Mouse (Mus musculus): ENCODE data around the gene Vmn1r195. TPM values are rescaled to one million over a fixed set of nuclear protein-coding genes. Genes with fewer than 3 reads are reported as not detected.
"Not testable (repeated sequence)": the region's sequence is repeated elsewhere in the genome, so short reads cannot be mapped to it uniquely, and the experiment has no call there.

Vmn1r195 gene
- not detected in 2 replicates for total RNA-seq (2015; ENCODE audit: low replicate concordance)
- total RNA-seq (2017; ENCODE audit: low replicate concordance): not detected in 2 replicates

GRCm38 (mm10) chr13:22270222-22270621, at the start of gene Vmn1r195:
Vmn1r195 (plus strand) TSS chr13:22270522.
- not testable (repeated sequence) for ATAC-seq (replicated peaks; ENCODE audit: low FRiP score, poor library complexity, severe bottlenecking)

DNA sequence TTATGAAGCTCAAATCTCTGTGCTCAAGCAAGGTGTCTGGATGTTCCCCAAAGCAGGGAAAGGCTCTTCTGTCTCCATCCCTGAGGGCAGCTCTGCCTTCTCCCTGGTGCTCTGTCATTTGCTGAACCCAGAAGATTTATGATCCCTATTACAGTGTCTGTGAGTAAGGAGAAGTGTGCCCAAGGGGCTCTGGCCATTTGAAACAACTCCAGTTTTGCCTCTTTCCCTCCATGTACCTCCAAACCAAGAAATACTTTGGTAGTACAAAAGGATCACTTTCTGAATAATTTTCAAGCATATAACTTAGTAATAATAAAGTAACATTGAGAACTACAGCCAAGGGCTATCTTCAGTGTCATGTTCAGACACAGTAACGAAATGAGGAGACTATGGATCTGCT, 47.3 kb upstream of the Vmn1r195 start, which contains the start of gene Vmn1r193:
Gene Vmn1r193 (minus strand): TSS at position 101 of the 400 bp plus-strand sequence.
- not testable (repeated sequence) for ATAC-seq (replicated peaks; ENCODE audit: low FRiP score, poor library complexity, severe bottlenecking)

- no peak for ATAC-seq (replicated peaks; ENCODE audit: low FRiP score, poor library complexity, severe bottlenecking)
Measured at GRCm38 (mm10) chr13:22243915-22244314, 26.4 kb upstream of the Vmn1r195 start, which contains the start of gene Vmn1r194. Vmn1r194 (plus strand) TSS chr13:22244215.

- no peak for ATAC-seq (replicated peaks; ENCODE audit: low FRiP score, poor library complexity, severe bottlenecking)
Measured at GRCm38 (mm10) chr13:22271721-22272120, 1.4 kb downstream of the Vmn1r195 start.

- no peak for ATAC-seq (replicated peaks; ENCODE audit: low FRiP score, poor library complexity, severe bottlenecking)
Measured at GRCm38 (mm10) chr13:22284578-22284977, 14.3 kb downstream of the Vmn1r195 start.

DNA sequence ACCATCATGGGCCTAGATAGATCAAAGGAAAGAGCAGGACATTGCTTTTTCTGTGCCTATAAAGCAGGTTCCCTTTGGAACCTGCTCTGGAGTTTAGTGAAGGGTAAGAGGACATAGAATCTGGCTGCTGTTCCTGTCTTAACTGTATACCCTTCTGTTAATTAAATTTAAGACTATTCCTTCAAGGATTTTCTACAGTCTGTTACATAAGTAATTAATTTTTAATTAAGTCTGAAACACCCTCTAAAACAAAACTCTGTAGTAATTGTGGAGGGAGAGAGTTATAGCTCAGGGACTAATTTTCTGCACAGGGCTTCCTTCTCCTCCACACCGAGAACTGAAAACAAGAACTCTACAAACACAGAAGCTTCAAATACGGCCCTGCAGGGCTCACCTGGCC, 19.3 kb downstream of the Vmn1r195 start, which contains the start of gene Vmn1r196:
Gene Vmn1r196 (plus strand): TSS at position 301 of the 400 bp plus-strand sequence.
- ATAC-seq (replicated peaks; ENCODE audit: low FRiP score, poor library complexity, severe bottlenecking): no peak

DNA sequence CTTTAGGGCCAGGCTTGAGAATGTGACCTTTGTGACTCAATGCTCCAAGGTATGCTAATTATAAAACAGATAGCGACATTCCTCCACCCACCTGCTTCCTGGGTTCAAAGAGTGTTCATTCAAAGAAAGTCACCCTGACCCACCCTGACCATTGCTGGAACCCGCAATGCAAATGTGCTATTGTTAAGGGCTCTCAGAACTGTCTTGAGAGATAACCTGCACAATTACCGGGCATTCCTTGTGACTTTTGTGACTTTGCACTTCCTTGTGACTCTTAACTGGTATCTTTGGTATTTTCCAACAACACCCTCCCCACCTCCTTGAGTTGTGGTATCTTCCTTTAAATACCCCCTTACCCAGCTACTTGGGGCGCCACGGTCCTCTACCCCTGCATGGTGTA, 37.8 kb downstream of the Vmn1r195 start:
- ATAC-seq (replicated peaks; ENCODE audit: low FRiP score, poor library complexity, severe bottlenecking): not testable (repeated sequence)

DNA sequence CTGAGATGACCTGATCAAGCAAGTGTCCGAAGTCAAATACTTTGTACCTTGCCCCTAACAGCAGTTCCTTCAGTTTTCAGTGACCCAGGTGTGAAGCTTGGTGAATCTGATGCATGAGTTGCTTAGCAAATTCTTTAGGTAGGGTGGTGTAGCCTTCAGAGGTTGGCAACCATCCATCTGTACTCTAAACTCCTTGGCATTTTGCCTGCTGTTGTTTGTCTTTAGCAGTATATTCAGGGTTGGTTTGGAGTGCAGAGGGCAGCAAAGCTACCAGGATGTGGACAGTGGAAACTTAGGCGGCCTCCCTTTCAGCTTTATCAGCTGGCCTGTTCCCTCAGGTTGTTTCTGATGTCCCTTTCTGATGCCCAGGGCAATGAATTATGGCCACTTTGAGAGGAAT, 45.0 kb downstream of the Vmn1r195 start:
- no peak for ATAC-seq (replicated peaks; ENCODE audit: low FRiP score, poor library complexity, severe bottlenecking)

- ATAC-seq (replicated peaks; ENCODE audit: low FRiP score, poor library complexity, severe bottlenecking): no peak
Measured at GRCm38 (mm10) chr13:22317366-22317765, 47.0 kb downstream of the Vmn1r195 start.

DNA sequence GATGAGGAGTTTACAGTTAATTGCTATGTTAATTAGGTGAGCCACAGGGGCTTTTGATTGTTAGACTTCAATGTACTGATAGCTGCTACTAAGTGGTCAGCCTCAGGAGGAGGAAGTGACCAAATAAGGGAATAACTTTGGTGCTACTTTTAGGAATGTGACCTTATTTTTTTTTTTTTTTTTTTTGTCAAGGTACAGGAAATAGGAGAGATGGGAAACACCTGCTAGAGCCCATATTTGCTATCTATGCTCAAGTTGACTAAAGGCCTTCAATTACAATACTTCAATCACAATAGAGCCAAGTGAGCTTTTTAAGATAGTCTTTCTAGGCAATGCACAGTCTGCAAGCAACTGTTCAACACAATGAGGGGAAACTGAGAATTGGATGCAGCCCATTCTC, 49.8 kb downstream of the Vmn1r195 start:
- ATAC-seq (replicated peaks; ENCODE audit: low FRiP score, poor library complexity, severe bottlenecking): no peak

- no peak for ATAC-seq (replicated peaks; ENCODE audit: low FRiP score, poor library complexity, severe bottlenecking)
Measured at GRCm38 (mm10) chr13:22324289-22324688, 54.0 kb downstream of the Vmn1r195 start, which contains the start of gene Vmn1r197. Vmn1r197 (plus strand) TSS chr13:22324589.

Other genes starting within 250 kb of the Vmn1r195 start
- 4.6 TPM in 1 of 2 replicates, not detected in the other for gene Hist1h2ah, start 235.0 kb upstream of the Vmn1r195 start, total RNA-seq (2015; ENCODE audit: low replicate concordance)
- 2,615 and 4,600 TPM in 2 replicates for gene Hist1h2ah, start 235.0 kb upstream of the Vmn1r195 start, total RNA-seq (2017; ENCODE audit: low replicate concordance)
- 206 and 707 TPM in 2 replicates for gene Hist1h2bk, start 234.7 kb upstream of the Vmn1r195 start, total RNA-seq (2015; ENCODE audit: low replicate concordance)
- gene Hist1h2bk, start 234.7 kb upstream of the Vmn1r195 start, total RNA-seq (2017; ENCODE audit: low replicate concordance): 2,593 and 2,906 TPM in 2 replicates
- 116 and 173 TPM in 2 replicates for gene Hist1h4i, start 229.2 kb upstream of the Vmn1r195 start, total RNA-seq (2015; ENCODE audit: low replicate concordance)
- gene Hist1h4i, start 229.2 kb upstream of the Vmn1r195 start, total RNA-seq (2017; ENCODE audit: low replicate concordance): 364 and 489 TPM in 2 replicates
- gene Hist1h2ag, start 227.6 kb upstream of the Vmn1r195 start, total RNA-seq (2015; ENCODE audit: low replicate concordance): 142 and 172 TPM in 2 replicates
- 3,967 and 4,951 TPM in 2 replicates for gene Hist1h2ag, start 227.6 kb upstream of the Vmn1r195 start, total RNA-seq (2017; ENCODE audit: low replicate concordance)
- gene Hist1h2bj, start 227.3 kb upstream of the Vmn1r195 start, total RNA-seq (2015; ENCODE audit: low replicate concordance): 153 and 245 TPM in 2 replicates
- gene Hist1h2bj, start 227.3 kb upstream of the Vmn1r195 start, total RNA-seq (2017; ENCODE audit: low replicate concordance): 1,461 and 1,550 TPM in 2 replicates
- gene Vmn1r188, start 186.1 kb upstream of the Vmn1r195 start, total RNA-seq (2015; ENCODE audit: low replicate concordance): not detected in 2 replicates
- gene Vmn1r188, start 186.1 kb upstream of the Vmn1r195 start, total RNA-seq (2017; ENCODE audit: low replicate concordance): 0.26 TPM in 1 of 2 replicates, not detected in the other
- gene Vmn1r189, start 164.7 kb upstream of the Vmn1r195 start, total RNA-seq (2015; ENCODE audit: low replicate concordance): 0.36 TPM in 1 of 2 replicates, not detected in the other
- gene Vmn1r189, start 164.7 kb upstream of the Vmn1r195 start, total RNA-seq (2017; ENCODE audit: low replicate concordance): not detected in 2 replicates
- not detected in 2 replicates for gene Vmn1r191, start 86.6 kb upstream of the Vmn1r195 start, total RNA-seq (2015; ENCODE audit: low replicate concordance)
- gene Vmn1r191, start 86.6 kb upstream of the Vmn1r195 start, total RNA-seq (2017; ENCODE audit: low replicate concordance): not detected in 2 replicates
- not detected in 2 replicates for gene Vmn1r192, start 79.4 kb upstream of the Vmn1r195 start, total RNA-seq (2015; ENCODE audit: low replicate concordance)
- not detected in 2 replicates for gene Vmn1r192, start 79.4 kb upstream of the Vmn1r195 start, total RNA-seq (2017; ENCODE audit: low replicate concordance)
- gene Vmn1r193, start 47.4 kb upstream of the Vmn1r195 start, total RNA-seq (2015; ENCODE audit: low replicate concordance): not detected in 2 replicates
- gene Vmn1r193, start 47.4 kb upstream of the Vmn1r195 start, total RNA-seq (2017; ENCODE audit: low replicate concordance): not detected in 2 replicates
- gene Vmn1r194, start 26.3 kb upstream of the Vmn1r195 start, total RNA-seq (2015; ENCODE audit: low replicate concordance): not detected in 2 replicates
- not detected in 2 replicates for gene Vmn1r194, start 26.3 kb upstream of the Vmn1r195 start, total RNA-seq (2017; ENCODE audit: low replicate concordance)
- not detected in 2 replicates for gene Vmn1r196, start 19.4 kb downstream of the Vmn1r195 start, total RNA-seq (2015; ENCODE audit: low replicate concordance)
- not detected in 2 replicates for gene Vmn1r196, start 19.4 kb downstream of the Vmn1r195 start, total RNA-seq (2017; ENCODE audit: low replicate concordance)
- not detected in 2 replicates for gene Vmn1r197, start 54.1 kb downstream of the Vmn1r195 start, total RNA-seq (2015; ENCODE audit: low replicate concordance)
- gene Vmn1r197, start 54.1 kb downstream of the Vmn1r195 start, total RNA-seq (2017; ENCODE audit: low replicate concordance): not detected in 2 replicates
- not detected in 2 replicates for gene Vmn1r198, start 79.8 kb downstream of the Vmn1r195 start, total RNA-seq (2015; ENCODE audit: low replicate concordance)
- gene Vmn1r198, start 79.8 kb downstream of the Vmn1r195 start, total RNA-seq (2017; ENCODE audit: low replicate concordance): not detected in 2 replicates
- gene Vmn1r199, start 109.3 kb downstream of the Vmn1r195 start, total RNA-seq (2015; ENCODE audit: low replicate concordance): not detected in 2 replicates
- not detected in 2 replicates for gene Vmn1r199, start 109.3 kb downstream of the Vmn1r195 start, total RNA-seq (2017; ENCODE audit: low replicate concordance)
- gene Vmn1r200, start 119.9 kb downstream of the Vmn1r195 start, total RNA-seq (2015; ENCODE audit: low replicate concordance): not detected in 2 replicates
- gene Vmn1r200, start 119.9 kb downstream of the Vmn1r195 start, total RNA-seq (2017; ENCODE audit: low replicate concordance): not detected in 2 replicates
- gene Vmn1r201, start 201.4 kb downstream of the Vmn1r195 start, total RNA-seq (2015; ENCODE audit: low replicate concordance): not detected in 2 replicates
- not detected in 2 replicates for gene Vmn1r201, start 201.4 kb downstream of the Vmn1r195 start, total RNA-seq (2017; ENCODE audit: low replicate concordance)
- not detected in 2 replicates for gene Vmn1r202, start 234.9 kb downstream of the Vmn1r195 start, total RNA-seq (2015; ENCODE audit: low replicate concordance)
- not detected in 2 replicates for gene Vmn1r202, start 234.9 kb downstream of the Vmn1r195 start, total RNA-seq (2017; ENCODE audit: low replicate concordance)
- gene Vmn1r203, start 247.6 kb downstream of the Vmn1r195 start, total RNA-seq (2015; ENCODE audit: low replicate concordance): not detected in 2 replicates
- gene Vmn1r203, start 247.6 kb downstream of the Vmn1r195 start, total RNA-seq (2017; ENCODE audit: low replicate concordance): 0.39 TPM in 1 of 2 replicates, not detected in the other